Mouse (Mus musculus) cerebellum, adult 2 months (tissue): ENCODE results near the gene Tnfrsf18. TPM values are rescaled to one million over a fixed set of nuclear protein-coding genes. Genes with fewer than 3 reads are reported as not detected.

ENCODE experiments used
- DNase-seq, 2 experiments: peaks; one replicate each; pipeline ENCODE4 v3.0.0; 2021
- H3K27ac ChIP-seq: fragments of 200-500 bp; 2 replicates; pipeline ENCODE4 v1.5.1; 2012; ENCODE audit warnings: low read length, control low read depth, inconsistent platforms; ENCODE audit not compliant: insufficient read depth
- H3K27me3 ChIP-seq: fragments of 200-500 bp; 2 replicates; pipeline ENCODE4 v1.6.1; 2012; ENCODE audit warnings: inconsistent platforms, mild to moderate bottlenecking, low read length, moderate library complexity; ENCODE audit not compliant: control insufficient read depth, insufficient read depth
- H3K4me1 ChIP-seq: fragments of 200-500 bp; 2 replicates; pipeline ENCODE4 v1.6.1; 2011; ENCODE audit warnings: low read length; ENCODE audit not compliant: control insufficient read depth, insufficient read depth
- H3K4me3 ChIP-seq: fragments of 200-500 bp; replicated peaks from 2 replicates; pipeline ENCODE3; 2011; ENCODE audit warnings: mild to moderate bottlenecking, low read depth, low read length, control low read depth; ENCODE audit not compliant: insufficient read depth
- CTCF ChIP-seq: fragments of 200-500 bp; IDR thresholded peaks from 2 replicates; pipeline ENCODE4 v1.5.1; 2011; ENCODE audit warnings: low read depth, mild to moderate bottlenecking, control low read depth, low read length, moderate library complexity, borderline replicate concordance; ENCODE audit not compliant: insufficient read depth
- POLR2A ChIP-seq: fragments of 200-500 bp; IDR thresholded peaks from 2 replicates; pipeline ENCODE4 v1.6.1; 2011; ENCODE audit warnings: low read length, control low read depth, borderline replicate concordance; ENCODE audit not compliant: insufficient read depth
- WGBS: fragments of 180-500 bp; shearing (Covaris S2); methylation state at CpG from one replicate; pipeline ENCODE4 v1.1.7; 2018; 5-methylcytosine and 5-hydroxymethylcytosine counted together
- polyA plus RNA-seq: library from polyadenylated mRNA; depleted of rRNA; stranded (reverse); fragments of >200 nt; gene quantifications from 2 replicates; pipeline ENCODE4 v1.2.3, GENCODE M21; 2012

Gene Tnfrsf18
- polyA plus RNA-seq, 1 experiment = 0.11 TPM

GRCm38 (mm10) chr4:156055173-156055572 lies 29.2 kb downstream of the Tnfrsf18 start:
- 92% methylated on average over 5 of the region's 5 CpGs for WGBS
- Histone ChIP-seq H3K27me3 (no peaks in the 10 kb centered on the region), H3K27ac (no peak overlapping the region), H3K4me3 (no peak overlapping the region), H3K4me1 (no peaks in the 10 kb centered on the region)
- TF ChIP-seq CTCF (no peak), POLR2A (no peak)
- DNase-seq = no peak

GRCm38 (mm10) chr4:156057702-156058101 lies 31.7 kb downstream of the Tnfrsf18 start:
- Histone ChIP-seq H3K4me3 (no peak overlapping the region), H3K27me3 (no peaks in the 10 kb centered on the region), H3K27ac (no peak overlapping the region), H3K4me1 (no peaks in the 10 kb centered on the region)
- DNase-seq = no peak
- TF ChIP-seq CTCF (no peak), POLR2A (no peak)
- WGBS = 74% methylated on average over 10 of the region's 10 CpGs

- H3K4me3 ChIP-seq = no peak overlapping the region
- no peaks in the 10 kb centered on the region for H3K4me1 ChIP-seq
- 75% methylated on average over 9 of the region's 9 CpGs for WGBS
- no peak overlapping the region for H3K27ac ChIP-seq
- H3K27me3 ChIP-seq = no peaks in the 10 kb centered on the region
- TF ChIP-seq CTCF (no peak), POLR2A (no peak)
- no peak for DNase-seq
These were observed 32.9 kb downstream of the Tnfrsf18 start for GRCm38 (mm10) chr4:156058826-156059225.

GRCm38 (mm10) chr4:156059261-156059660 lies 33.3 kb downstream of the Tnfrsf18 start, which contains the start of gene Ttll10:
Ttll10 (minus strand) TSS chr4:156059414.
- TF ChIP-seq POLR2A (no peak), CTCF (no peak)
- WGBS = 44% methylated on average over 5 of the region's 5 CpGs

GRCm38 (mm10) chr4:156059713-156060112 lies 33.7 kb downstream of the Tnfrsf18 start:
- TF ChIP-seq POLR2A = no peak
- TF ChIP-seq CTCF = no peak
- 47% methylated on average over 10 of the region's 10 CpGs for WGBS
- DNase-seq = no peak

More at GRCm38 (mm10) chr4:156059261-156059660, 33.3 kb downstream of the Tnfrsf18 start, which contains the start of gene Ttll10:
- Histone ChIP-seq H3K4me3 (no peak within 1 kb of the TSS), H3K4me1 (no peaks in the 10 kb centered on the region), H3K27ac (no peak within 1 kb of the TSS), H3K27me3 (no peaks in the 10 kb centered on the region)
- DNase-seq = no peak

GRCm38 (mm10) chr4:156063861-156064509 lies 38.0 kb downstream of the Tnfrsf18 start:
- 17% methylated on average over 4 of the region's 4 CpGs for WGBS

More at GRCm38 (mm10) chr4:156059713-156060112, 33.7 kb downstream of the Tnfrsf18 start:
- no peak overlapping the region for H3K4me3 ChIP-seq
- no peaks in the 10 kb centered on the region for H3K4me1 ChIP-seq
- no peaks in the 10 kb centered on the region for H3K27me3 ChIP-seq
- no peak overlapping the region for H3K27ac ChIP-seq

GRCm38 (mm10) chr4:156064510-156064897 lies 38.5 kb downstream of the Tnfrsf18 start:
- H3K27me3 ChIP-seq = no peaks in the 10 kb centered on the region
- no peak for DNase-seq
- TF ChIP-seq POLR2A = no peak
- TF ChIP-seq CTCF = no peak
- no peak overlapping the region for H3K4me3 ChIP-seq
- 74% methylated on average over 9 of the region's 9 CpGs for WGBS
- no peak overlapping the region for H3K27ac ChIP-seq
- H3K4me1 ChIP-seq = no peaks in the 10 kb centered on the region

More at GRCm38 (mm10) chr4:156063861-156064509, 38.0 kb downstream of the Tnfrsf18 start:
- H3K4me1 ChIP-seq = no peaks in the 10 kb centered on the region
- no peak for DNase-seq
- no peak overlapping the region for H3K27ac ChIP-seq
- TF ChIP-seq CTCF = no peak
- no peak for TF ChIP-seq POLR2A
- no peaks in the 10 kb centered on the region for H3K27me3 ChIP-seq
- H3K4me3 ChIP-seq = no peak overlapping the region
